Mouse (Mus musculus) bone marrow, adult 2 months (tissue): Measurements from ENCODE around the gene Mmp15. TPM values are rescaled to one million over a fixed set of nuclear protein-coding genes. Genes with fewer than 3 reads are reported as not detected.

ENCODE experiments used
- H3K27ac ChIP-seq: fragments of 200-500 bp; 2 replicates; pipeline ENCODE4 v1.5.1; 2012; ENCODE audit warnings: low read depth, mild to moderate bottlenecking, control low read depth, inconsistent platforms, low read length; ENCODE audit not compliant: control insufficient read depth, poor library complexity, insufficient read depth
- H3K4me1 ChIP-seq: fragments of 200-500 bp; 2 replicates; pipeline ENCODE4 v1.6.1; 2011; ENCODE audit warnings: low read length; ENCODE audit not compliant: control insufficient read depth, insufficient read depth
- H3K4me3 ChIP-seq: fragments of 200-500 bp; replicated peaks from 2 replicates; pipeline ENCODE3; 2011; ENCODE audit warnings: mild to moderate bottlenecking, low read depth, low read length, control low read depth; ENCODE audit not compliant: control insufficient read depth
- CTCF ChIP-seq: fragments of 200-500 bp; IDR thresholded peaks from 2 replicates; pipeline ENCODE4 v1.5.1; 2011; ENCODE audit warnings: low read length, control low read depth; ENCODE audit not compliant: control insufficient read depth, insufficient read depth
- POLR2A ChIP-seq: fragments of 200-500 bp; IDR thresholded peaks from 2 replicates; pipeline ENCODE4 v1.6.1; 2011; ENCODE audit warnings: low read depth, mild to moderate bottlenecking, control low read depth, low read length, borderline replicate concordance; ENCODE audit not compliant: control insufficient read depth
- WGBS: fragments of 180-500 bp; shearing (Covaris S2); methylation state at CpG from one replicate; pipeline ENCODE4 v1.1.7; 2018; 5-methylcytosine and 5-hydroxymethylcytosine counted together
- polyA plus RNA-seq: library from polyadenylated mRNA; stranded (reverse); fragments of >200 nt; gene quantifications from 2 replicates; pipeline ENCODE4 v1.2.4, GENCODE M21; 2011; ENCODE audit warnings: low replicate concordance; ENCODE audit not compliant: missing spikeins, insufficient read depth, insufficient read length

Mmp15 gene
- polyA plus RNA-seq, 1 experiment = not detected

DNA sequence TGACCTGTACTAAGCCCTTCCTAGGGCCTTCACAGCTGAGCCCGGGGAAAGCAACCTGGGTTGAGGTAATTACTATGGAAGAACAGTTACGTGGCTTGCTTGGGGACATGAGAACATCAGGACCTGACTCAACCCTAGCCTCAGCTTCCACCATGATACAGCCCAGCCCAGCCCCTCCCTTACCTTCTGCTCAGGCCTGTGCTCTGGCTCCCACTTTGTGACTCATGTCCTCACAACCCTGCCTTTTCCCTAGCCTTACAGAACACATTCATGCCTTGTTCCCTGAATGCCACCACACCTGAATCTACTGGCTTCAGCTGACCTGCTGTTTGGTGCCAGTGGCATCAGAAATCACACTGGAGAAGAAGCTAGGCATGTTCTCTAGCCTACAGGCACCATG, 3.7 kb upstream of the Mmp15 start:
- Histone ChIP-seq H3K4me3 (no peak overlapping the region), H3K4me1 (no peaks in the 10 kb centered on the region), H3K27ac (no peak overlapping the region)
- 80% methylated on average over 2 of the region's 2 CpGs for WGBS
- TF ChIP-seq POLR2A (no peak), CTCF (no peak)

DNA sequence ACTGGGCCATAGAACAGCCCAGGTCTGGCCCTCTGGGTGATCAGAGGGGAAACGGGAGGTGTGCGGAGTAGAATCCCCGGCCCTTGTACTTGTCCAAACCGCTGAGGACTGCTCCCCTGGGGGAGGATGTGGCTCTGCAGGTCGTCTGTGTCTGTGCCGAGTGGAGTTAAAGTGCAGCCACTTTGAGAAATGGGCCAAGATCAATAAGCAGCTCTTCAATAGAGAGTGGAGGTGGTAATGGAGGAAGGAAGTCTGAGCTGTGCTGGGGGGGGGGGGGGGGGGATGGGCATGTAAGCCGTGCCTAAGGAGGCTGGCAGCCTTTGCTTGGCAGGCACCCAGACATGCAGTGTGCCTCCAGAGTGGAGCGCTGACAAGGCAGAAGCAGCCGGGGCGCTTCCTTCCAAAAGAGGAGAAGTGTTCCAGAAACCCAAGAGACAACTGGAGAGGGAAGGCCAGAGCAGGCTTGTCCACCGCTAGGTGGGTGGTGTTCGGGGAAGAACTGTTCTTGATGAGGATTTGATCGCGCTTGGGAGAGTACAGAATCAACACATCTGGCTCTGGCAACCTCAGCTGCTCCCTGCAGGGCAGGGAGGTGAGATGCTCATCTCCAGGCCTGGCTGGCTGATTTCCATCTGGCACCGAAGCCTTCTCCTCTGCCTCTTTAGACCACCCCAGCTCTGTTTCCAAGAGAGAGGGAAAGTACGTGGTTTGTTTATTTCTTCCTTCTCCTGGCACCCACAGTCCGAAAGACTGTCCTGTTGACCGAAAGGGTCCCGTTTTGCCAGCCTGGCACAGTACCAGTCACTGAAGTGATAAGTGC, 3.0 kb upstream of the Mmp15 start:
- TF ChIP-seq CTCF (no peak), POLR2A (no peak)
- WGBS = 17% methylated on average over 19 of the region's 19 CpGs
- no peak overlapping the region for H3K4me3 ChIP-seq
- no peaks in the 10 kb centered on the region for H3K4me1 ChIP-seq
- H3K27ac ChIP-seq = no peak overlapping the region

DNA sequence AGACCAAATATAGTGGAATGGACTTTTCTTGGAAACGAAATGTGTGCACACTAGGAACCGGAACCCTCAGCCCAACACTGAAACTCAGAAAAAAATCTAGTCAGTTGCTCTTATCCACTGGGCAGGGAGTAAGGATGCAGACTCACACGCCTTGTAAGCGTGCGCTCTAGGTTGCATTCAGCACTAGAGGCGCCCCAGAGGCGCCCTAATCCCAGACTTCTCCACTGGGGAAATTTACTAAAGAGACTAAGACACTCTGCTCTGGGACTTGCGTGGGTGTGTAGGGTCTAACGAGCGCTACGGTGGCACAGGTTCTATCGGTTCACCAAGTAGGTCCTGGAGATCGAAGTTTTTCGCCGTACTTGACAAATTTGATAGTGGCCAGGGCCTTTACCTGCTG, 607 bp upstream of the Mmp15 start:
- 9% methylated on average over 15 of the region's 15 CpGs for WGBS
- no peaks in the 10 kb centered on the region for H3K4me1 ChIP-seq
- no peak overlapping the region for H3K27ac ChIP-seq
- H3K4me3 ChIP-seq = no peak overlapping the region
- TF ChIP-seq POLR2A (no peak), CTCF (no peak)

DNA sequence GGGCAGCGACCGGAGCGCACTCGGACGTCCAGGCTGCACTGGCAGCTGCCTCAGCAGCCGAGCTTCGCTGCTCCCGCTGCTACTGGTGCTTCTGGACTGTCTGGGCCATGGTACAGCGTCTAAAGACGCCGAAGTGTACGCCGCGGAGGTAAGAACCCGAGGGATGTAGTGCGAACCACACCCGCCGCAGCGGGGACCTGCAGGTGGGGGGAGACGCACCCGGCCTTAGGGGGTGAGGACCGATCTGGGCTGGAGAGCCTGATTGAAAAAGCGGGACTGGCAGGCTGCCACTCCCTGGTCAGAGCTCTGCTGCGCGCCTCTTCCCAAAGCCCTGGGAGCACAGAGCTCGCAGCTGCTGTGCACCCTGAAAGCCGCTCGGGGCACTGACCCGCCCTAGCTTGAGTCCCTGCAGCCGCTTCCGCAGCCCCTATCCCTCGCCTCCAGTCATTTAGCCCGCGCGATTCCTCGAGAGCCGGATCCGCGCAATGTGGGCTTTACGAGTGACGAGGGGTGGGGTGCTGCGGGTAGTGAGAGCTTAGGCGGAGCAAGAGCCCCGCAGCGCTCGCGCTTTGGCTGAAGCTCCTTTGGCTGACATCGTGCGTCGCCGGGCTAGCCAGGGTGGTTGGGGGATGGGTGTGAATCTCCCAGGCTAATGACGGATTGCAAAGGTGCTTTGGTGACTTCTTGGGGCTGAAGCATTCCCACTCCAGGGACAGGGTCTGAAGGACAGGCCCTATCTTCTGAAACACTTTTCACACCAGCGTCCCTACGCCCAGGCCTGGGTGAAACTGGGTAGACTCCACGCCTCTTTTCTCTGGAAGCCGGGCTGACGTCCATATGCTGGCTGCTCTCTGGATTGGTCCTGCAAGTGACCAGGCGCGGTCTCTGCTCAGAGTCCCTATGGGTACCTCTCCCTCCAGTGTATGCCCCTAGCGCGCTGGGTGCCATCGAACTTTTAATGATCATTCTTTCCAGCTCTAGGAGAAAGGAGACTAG, 1.1 kb downstream of the Mmp15 start:
- 13% methylated on average over 62 of the region's 62 CpGs for WGBS
- Histone ChIP-seq H3K4me1 (no peaks in the 10 kb centered on the region), H3K4me3 (no peak overlapping the region), H3K27ac (no peak overlapping the region)
- TF ChIP-seq CTCF = no peak
- no peak for TF ChIP-seq POLR2A

DNA sequence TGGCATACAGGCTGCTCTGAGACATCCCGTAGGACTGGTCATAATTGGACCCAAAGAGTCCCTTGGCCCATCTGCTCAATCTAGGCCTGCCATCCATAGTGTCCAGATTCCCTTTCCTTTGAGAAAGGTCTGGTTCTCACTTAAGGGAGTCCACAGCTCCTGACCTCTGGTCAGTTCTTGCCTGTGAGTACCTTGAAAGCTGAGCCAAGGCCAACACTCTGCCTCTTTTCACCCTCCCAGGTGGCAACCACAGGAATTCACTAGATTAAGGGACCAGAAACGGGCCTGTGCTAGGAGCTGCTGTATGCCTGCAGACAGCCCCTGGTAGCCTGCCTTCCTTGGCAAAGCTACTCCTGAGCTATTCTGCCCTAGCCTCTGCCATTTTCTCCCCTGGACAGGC, 2.5 kb downstream of the Mmp15 start:
- no peak overlapping the region for H3K4me3 ChIP-seq
- no peak for TF ChIP-seq CTCF
- no peak for TF ChIP-seq POLR2A
- H3K4me1 ChIP-seq = no peaks in the 10 kb centered on the region; the same call in 1 of the 2 replicates
- H3K27ac ChIP-seq = no peak overlapping the region
- WGBS = 80% methylated on average over 2 of the region's 2 CpGs

DNA sequence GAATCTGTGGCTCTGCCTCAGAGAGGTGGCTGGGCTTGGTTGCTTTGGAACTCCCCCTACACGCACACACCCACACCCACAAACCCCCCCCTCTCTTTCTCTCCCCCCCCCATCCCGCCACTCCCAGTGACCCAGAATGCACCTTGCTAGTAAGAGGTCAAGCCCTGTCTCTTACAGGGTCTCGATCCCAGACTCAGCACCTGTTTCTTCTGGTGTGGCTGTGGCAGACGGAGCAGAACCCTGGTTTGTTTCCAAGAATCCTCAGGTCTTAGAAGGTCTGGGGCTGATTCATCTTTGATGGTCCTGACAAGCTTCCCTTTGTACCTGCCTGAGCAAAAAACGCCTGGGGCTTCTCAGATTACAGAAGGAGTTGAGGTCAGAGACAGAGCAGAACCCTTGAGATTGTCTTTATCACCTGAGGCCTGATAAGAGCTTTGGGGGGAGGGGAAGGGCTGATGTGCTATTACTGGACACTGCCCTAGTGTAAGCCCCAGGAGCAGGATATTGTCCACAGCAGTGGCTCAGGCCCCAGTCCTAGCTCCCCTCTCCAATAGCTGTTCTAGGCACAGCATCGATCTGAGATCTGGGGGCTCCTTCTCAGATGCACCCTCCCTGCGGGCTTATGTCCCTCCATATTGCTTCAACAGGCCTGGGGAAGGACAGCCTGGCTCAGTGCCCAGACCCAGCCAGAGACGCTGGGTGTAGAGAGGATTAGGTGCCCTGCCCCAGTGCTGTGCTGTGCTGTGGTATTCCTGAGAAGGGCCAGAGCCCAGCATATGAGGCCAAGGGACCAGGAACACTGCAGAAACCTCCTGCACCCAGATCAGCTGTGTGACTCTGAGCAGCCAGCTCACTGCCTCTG, 6.7 kb downstream of the Mmp15 start:
- 64% methylated on average over 8 of the region's 8 CpGs for WGBS
- H3K4me1 ChIP-seq = no peaks in the 10 kb centered on the region; the same call in 1 of the 2 replicates
- TF ChIP-seq CTCF (no peak), POLR2A (no peak)
- no peak overlapping the region for H3K4me3 ChIP-seq
- H3K27ac ChIP-seq = no peak overlapping the region

DNA sequence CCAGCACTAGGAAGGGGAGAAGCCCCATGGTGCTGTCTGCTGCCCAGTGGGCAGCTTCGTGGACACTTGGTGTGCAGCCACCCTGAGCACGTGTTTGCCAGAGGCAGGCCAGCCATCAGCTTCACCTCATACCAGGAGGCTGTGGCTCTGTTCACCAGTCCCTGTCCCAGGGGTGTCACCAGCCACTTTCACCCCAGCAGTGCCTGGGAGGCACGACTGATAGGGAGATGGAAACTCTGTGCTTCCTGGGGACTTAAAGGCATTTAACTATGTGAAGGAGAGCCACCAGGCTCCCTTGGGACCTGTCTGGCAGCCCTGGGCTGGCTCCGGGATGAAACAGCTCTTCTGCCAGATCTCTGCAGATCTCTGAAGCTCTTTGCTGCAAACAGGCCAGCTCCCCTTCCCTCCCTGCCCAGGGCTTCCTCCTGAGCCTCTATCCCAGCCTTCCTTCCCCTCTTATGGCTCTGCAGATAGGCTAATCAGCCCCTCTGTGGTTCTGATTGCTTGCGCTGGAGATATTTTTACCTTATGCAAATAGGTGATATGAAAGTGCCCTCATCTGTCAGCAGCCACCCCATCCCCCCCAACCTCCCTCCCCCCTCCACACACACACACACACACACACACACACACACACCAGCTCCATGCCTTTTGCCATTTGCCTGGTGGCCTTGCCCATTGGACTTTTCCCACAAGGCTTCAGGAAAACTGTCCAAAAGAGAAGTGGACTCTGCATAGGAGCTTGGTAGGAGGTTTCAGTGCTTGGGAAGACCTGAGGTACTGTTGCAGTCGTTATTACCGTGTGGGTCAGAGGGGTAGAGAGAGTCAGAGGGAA, 8.3 kb downstream of the Mmp15 start:
- H3K27ac ChIP-seq = no peak overlapping the region
- TF ChIP-seq POLR2A (no peak), CTCF (no peak)
- H3K4me1 ChIP-seq = no peaks in the 10 kb centered on the region; the same call in 1 of the 2 replicates
- H3K4me3 ChIP-seq = no peak overlapping the region
- 49% methylated on average over 7 of the region's 7 CpGs for WGBS
